14 mouse cellular contexts compared by ENCODE assay signal in genomic region chr9:20902174-20902491, GRCm38 (mm10). TPM values are rescaled to one million over a fixed set of nuclear protein-coding genes. Genes with fewer than 3 reads are reported as not detected.
DNase-seq lines count a peak whose midpoint lies in the region; ATAC-seq and TF ChIP-seq lines count a peak whose summit lies in the region.
"Had no signal": no experiment of that assay in that cellular context is flagged by ENCODE, and none has a peak within 500 bp of the region (broad histone marks: within the 10 kb centered on the region; RNA-seq: fewer than 3 reads in every experiment).

No protein-coding gene starts in this region.

- H3K36me3 ChIP-seq in heart, embryonic 12.5 days: peaks cover 31% of the 10 kb centered on the region
- H3K36me3 ChIP-seq in lung, postnatal 0 days (ENCODE audit: insufficient read depth, low read length): no peaks in the 10 kb centered on the region
- H3K36me3 ChIP-seq in stomach, postnatal 0 days (ENCODE audit: control insufficient read depth, insufficient read depth, low read length): peaks cover 10% of the 10 kb centered on the region

- H3K4me1 ChIP-seq in heart, embryonic 12.5 days (replicated peaks): peaks cover 20% of the 10 kb centered on the region
- peaks cover 8% of the 10 kb centered on the region; the same call in 1 of the 2 replicates for H3K4me1 ChIP-seq in lung, postnatal 0 days (ENCODE audit: insufficient read depth, low read depth, low read length)
- H3K4me1 ChIP-seq in stomach, postnatal 0 days (replicated peaks; ENCODE audit: control insufficient read depth, insufficient read depth): 0 out of 2 replicates have a peak, but pooled peaks cover 4% of the 10 kb centered on the region

- no peaks in the 10 kb centered on the region for H3K9me3 ChIP-seq in heart, embryonic 12.5 days (replicated peaks)
- no peaks in the 10 kb centered on the region for H3K9me3 ChIP-seq in lung, postnatal 0 days (ENCODE audit: low read length)
- no peaks in the 10 kb centered on the region for H3K9me3 ChIP-seq in stomach, postnatal 0 days (ENCODE audit: control insufficient read depth, low read length)
- H3K9me3 ChIP-seq: forebrain, embryonic 13.5 days; hindbrain, embryonic 15.5 days; limb, embryonic 12.5 days; neural tube, embryonic 15.5 days had no signal

- H3K27ac ChIP-seq in heart, embryonic 12.5 days (ENCODE audit: poor library complexity, severe bottlenecking): peak overlapping the region; percentile 59
- H3K27ac ChIP-seq in lung, postnatal 0 days (ENCODE audit: low read length): no peak overlapping the region
- no peak overlapping the region for H3K27ac ChIP-seq in stomach, postnatal 0 days (replicated peaks)
- H3K27ac ChIP-seq: forebrain, embryonic 13.5 days; hindbrain, embryonic 15.5 days; limb, embryonic 12.5 days; neural tube, embryonic 15.5 days had no signal

- H3K4me3 ChIP-seq in heart, embryonic 12.5 days: no peak overlapping the region
- no peak overlapping the region for H3K4me3 ChIP-seq in lung, postnatal 0 days (ENCODE audit: low read depth, low read length)
- H3K4me3 ChIP-seq in stomach, postnatal 0 days (ENCODE audit: low read depth, low read length): no peak overlapping the region
- H3K4me3 ChIP-seq: forebrain, embryonic 13.5 days; hindbrain, embryonic 15.5 days; limb, embryonic 12.5 days; neural tube, embryonic 15.5 days had no signal

- H3K27me3 ChIP-seq in heart, embryonic 12.5 days (replicated peaks): no peaks in the 10 kb centered on the region
- no peaks in the 10 kb centered on the region for H3K27me3 ChIP-seq in lung, postnatal 0 days (replicated peaks; ENCODE audit: insufficient read depth, low read length)
- no peaks in the 10 kb centered on the region for H3K27me3 ChIP-seq in stomach, postnatal 0 days (ENCODE audit: control insufficient read depth, insufficient read depth, low read length)
- H3K27me3 ChIP-seq: hindbrain, embryonic 15.5 days; limb, embryonic 12.5 days; neural tube, embryonic 15.5 days had no signal

- no peak for TF ChIP-seq EP300 in lung, postnatal 0 days (IDR thresholded peaks at IDR 0.05)
- no peak for TF ChIP-seq EP300 in stomach, postnatal 0 days (optimal IDR thresholded peaks at IDR 0.05)

- no peak for TF ChIP-seq CTCF in lung, postnatal 0 days (IDR thresholded peaks at IDR 0.05)
- no peak for TF ChIP-seq CTCF in stomach, postnatal 0 days (IDR thresholded peaks at IDR 0.05; ENCODE audit: low read depth)

- H3K4me2 ChIP-seq in heart, embryonic 12.5 days: peak overlapping the region; percentile 45
- no peak overlapping the region for H3K4me2 ChIP-seq in lung, postnatal 0 days (replicated peaks; ENCODE audit: low read depth, low read length)
- no peak overlapping the region for H3K4me2 ChIP-seq in stomach, postnatal 0 days (replicated peaks; ENCODE audit: low read depth)
- H3K4me2 ChIP-seq: forebrain, embryonic 13.5 days; hindbrain, embryonic 15.5 days; limb, embryonic 12.5 days; neural tube, embryonic 15.5 days had no signal

- peak; percentile 23 for ATAC-seq in heart, embryonic 12.5 days (ENCODE audit: insufficient number of reproducible peaks, low FRiP score)
- peak; percentile 12; the same call in 1 of the 2 replicates for ATAC-seq in lung, postnatal 0 days
- ATAC-seq in stomach, postnatal 0 days (ENCODE audit: low FRiP score, low TSS enrichment): peak; percentile 12; the same call in 1 of the 2 replicates
- ATAC-seq: forebrain, embryonic 13.5 days had no signal

- H3K9ac ChIP-seq in heart, embryonic 12.5 days: peak overlapping the region; percentile 19; the same call in 1 of the 2 replicates
- no peak overlapping the region for H3K9ac ChIP-seq in lung, postnatal 0 days (replicated peaks; ENCODE audit: low read depth)
- H3K9ac ChIP-seq in stomach, postnatal 0 days (ENCODE audit: low read length): no peak overlapping the region
- H3K9ac ChIP-seq: forebrain, embryonic 13.5 days; hindbrain, embryonic 15.5 days; neural tube, embryonic 15.5 days had no signal

- 8% methylated on average over 6 of the region's 6 CpGs for WGBS in heart, embryonic 12.5 days
- WGBS in lung, postnatal 0 days: 11% methylated on average over 6 of the region's 6 CpGs
- WGBS in stomach, postnatal 0 days: 23% methylated on average over 6 of the region's 6 CpGs

- no peak for DNase-seq in heart, adult 9 months (ENCODE audit: low spot score in 2 of 2)
- no peak for DNase-seq in lung, postnatal 0 days (ENCODE audit: low spot score)
- no peak for DNase-seq in lung, adult 18-20 months
- DNase-seq in induced T-regulatory cell, adult 2 months (ENCODE audit: low read depth): peak; percentile 24
- DNase-seq in stomach, postnatal 0 days (ENCODE audit: low spot score): peak; percentile 26
- no peak for DNase-seq in adrenal gland, adult 18-20 months (ENCODE audit: low spot score in 2 of 2)
- DNase-seq: adrenal gland, adult 8-10 months; gastrocnemius, postnatal 14 days; layer of hippocampus, postnatal 36 days had no signal

RNA-seq across cellular contexts. Expression of gene Eif3g, which starts 3.7 kb away (rescaled TPM):
- 215 and 236 TPM in 2 replicates for polyA plus RNA-seq in heart, embryonic 12.5 days (2016; fragmentation: Nextera tagmentation; extraction: Ambion mirVana)
- 174 and 177 TPM in 2 replicates for polyA plus RNA-seq in lung, postnatal 0 days (2015; fragmentation: Nextera tagmentation; extraction: Ambion mirVana)
- 215 and 221 TPM in 2 replicates for polyA plus RNA-seq in stomach, postnatal 0 days (2015; fragmentation: Nextera tagmentation; extraction: Ambion mirVana)
- 100 to 1,000 TPM; 156 to 162 TPM for total RNA-seq in adrenal gland, adult 18-20 months (2021)

RNA-seq across cellular contexts. Expression of gene Ppan, which starts 14.2 kb away (rescaled TPM):
- polyA plus RNA-seq in heart, embryonic 12.5 days (2016; fragmentation: Nextera tagmentation; extraction: Ambion mirVana): 43.5 and 44.3 TPM in 2 replicates
- 20.9 and 22.1 TPM in 2 replicates for polyA plus RNA-seq in lung, postnatal 0 days (2015; fragmentation: Nextera tagmentation; extraction: Ambion mirVana)
- polyA plus RNA-seq in stomach, postnatal 0 days (2015; fragmentation: Nextera tagmentation; extraction: Ambion mirVana): 32.4 and 37.3 TPM in 2 replicates
- total RNA-seq in adrenal gland, adult 18-20 months (2021): 10 to 100 TPM; 39.8 to 41.1 TPM

RNA-seq across cellular contexts. Expression of gene Angptl6, which starts 22.6 kb away (rescaled TPM):
- 1.5 and 2.5 TPM in 2 replicates for polyA plus RNA-seq in heart, embryonic 12.5 days (2016; fragmentation: Nextera tagmentation; extraction: Ambion mirVana)
- 3.2 and 3.3 TPM in 2 replicates for polyA plus RNA-seq in lung, postnatal 0 days (2015; fragmentation: Nextera tagmentation; extraction: Ambion mirVana)
- polyA plus RNA-seq in stomach, postnatal 0 days (2015; fragmentation: Nextera tagmentation; extraction: Ambion mirVana): 7.7 and 7.9 TPM in 2 replicates
- total RNA-seq in adrenal gland, adult 18-20 months (2021): 1 to 10 TPM; 3.2 to 3.6 TPM

RNA-seq across cellular contexts. Expression of gene A230050P20Rik, which starts 33.7 kb away (rescaled TPM):
- 6.5 and 7.1 TPM in 2 replicates for polyA plus RNA-seq in heart, embryonic 12.5 days (2016; fragmentation: Nextera tagmentation; extraction: Ambion mirVana)
- 9.3 and 12.3 TPM in 2 replicates for polyA plus RNA-seq in lung, postnatal 0 days (2015; fragmentation: Nextera tagmentation; extraction: Ambion mirVana)
- 6.9 TPM in 2 replicates for polyA plus RNA-seq in stomach, postnatal 0 days (2015; fragmentation: Nextera tagmentation; extraction: Ambion mirVana)
- 10 to 100 TPM; 14.7 to 17.5 TPM for total RNA-seq in adrenal gland, adult 18-20 months (2021)

RNA-seq across cellular contexts. Expression of gene Dnmt1, which starts 57.6 kb away (rescaled TPM):
- 86.6 and 86.8 TPM in 2 replicates for polyA plus RNA-seq in heart, embryonic 12.5 days (2016; fragmentation: Nextera tagmentation; extraction: Ambion mirVana)
- polyA plus RNA-seq in lung, postnatal 0 days (2015; fragmentation: Nextera tagmentation; extraction: Ambion mirVana): 14.5 and 15.5 TPM in 2 replicates
- 17.9 TPM in 2 replicates for polyA plus RNA-seq in stomach, postnatal 0 days (2015; fragmentation: Nextera tagmentation; extraction: Ambion mirVana)
- 10 to 100 TPM; 33.6 to 34.9 TPM for total RNA-seq in adrenal gland, adult 18-20 months (2021)

Comparison
In these comparisons a context has a peak if more than half of its experiments do, and no peak if none do; other contexts are left out.
1. DNase-seq: peak in induced T-regulatory cell, adult 2 months (single experiment) and stomach, postnatal 0 days (single experiment); none in heart, adult 9 months (0 of 2), lung, postnatal 0 days (single experiment), lung, adult 18-20 months (0 of 2) and adrenal gland, adult 18-20 months (0 of 2).
2. Peak in every context shown above with its lines, with median percentiles within 50 percentile points of each other: ATAC-seq.